Mouse (Mus musculus) MEL (cell line): ENCODE measurements at regions not wholly inside any gene's neighbourhood (a gene's known extent, or its start where the extent isn't known, plus 50 kb on each side); places are given as distances from the start of the nearest gene placed in this dataset.

Experiments used
- DNase-seq: peaks from one replicate; pipeline ENCODE4 v3.0.0; 2011; ENCODE audit warnings: low read depth, low spot score
- H3K27ac ChIP-seq: 2 replicates; pipeline ENCODE4 v1.5.1; 2012; ENCODE audit warnings: low read depth, mild to moderate bottlenecking, control low read depth, low read length, moderate library complexity; ENCODE audit not compliant: control insufficient read depth
- H3K27me3 ChIP-seq, 2 experiments: fragments of 150-350 bp in 1 of 2; sonication (generic) in 1 of 2; 2 replicates each; pipeline ENCODE4 v1.6.1; 2012; ENCODE audit warnings: low read length in 2 of 2, mild to moderate bottlenecking in 2 of 2, improper control_type of control experiment in 1 of 2, moderate library complexity in 1 of 2; ENCODE audit not compliant: insufficient read depth in 2 of 2, control insufficient read depth in 1 of 2
- H3K36me3 ChIP-seq, 2 experiments: 2 replicates each; pipeline ENCODE4 v1.6.1; 2012 to 2014; ENCODE audit warnings: low read length in 2 of 2, improper control_type of control experiment in 1 of 2, inconsistent platforms in 1 of 2, mild to moderate bottlenecking in 1 of 2; ENCODE audit not compliant: insufficient read depth in 2 of 2, control insufficient read depth in 1 of 2
- H3K4me1 ChIP-seq, 2 experiments: fragments of 150-350 bp in 1 of 2; sonication (generic) in 1 of 2; 2 replicates each; pipeline ENCODE4 v1.6.1; 2012; ENCODE audit warnings: low read length in 2 of 2, improper control_type of control experiment in 1 of 2, mild to moderate bottlenecking in 1 of 2; ENCODE audit not compliant: insufficient read depth in 2 of 2, control insufficient read depth in 1 of 2
- H3K4me3 ChIP-seq, 2 experiments: fragments of 150-350 bp in 1 of 2; sonication (generic) in 1 of 2; 2 replicates each; pipeline ENCODE4 v1.5.1; 2012; ENCODE audit warnings: low read depth in 2 of 2, low read length in 2 of 2, mild to moderate bottlenecking in 2 of 2, moderate library complexity in 2 of 2, control low read depth in 1 of 2, improper control_type of control experiment in 1 of 2; ENCODE audit not compliant: control insufficient read depth in 1 of 2, insufficient read depth in 1 of 2
- H3K79me2 ChIP-seq: 2 replicates; pipeline ENCODE4 v1.6.1; 2012; ENCODE audit warnings: mild to moderate bottlenecking, low read length, moderate library complexity; ENCODE audit not compliant: control insufficient read depth, poor library complexity, insufficient read depth
- H3K9ac ChIP-seq: 2 replicates; pipeline ENCODE4 v1.6.1; 2012; ENCODE audit warnings: low read depth, mild to moderate bottlenecking, control low read depth, low read length, moderate library complexity; ENCODE audit not compliant: control insufficient read depth, poor library complexity, severe bottlenecking
- H3K9me3 ChIP-seq: fragments of 150-350 bp; sonication (generic); replicated peaks from 2 replicates; pipeline ENCODE4 v1.6.1; 2012; ENCODE audit warnings: mild to moderate bottlenecking, low read length, improper control_type of control experiment, moderate library complexity; ENCODE audit not compliant: insufficient read depth
- BHLHE40 ChIP-seq: IDR thresholded peaks from 2 replicates; pipeline ENCODE4 v1.6.1; 2012; ENCODE audit warnings: low read depth, mild to moderate bottlenecking, inconsistent platforms, low read length, improper control_type of control experiment, borderline replicate concordance
- E2F4 ChIP-seq: IDR thresholded peaks from 2 replicates; pipeline ENCODE4 v1.6.1; 2011; ENCODE audit warnings: low read depth, low read length, improper control_type of control experiment, borderline replicate concordance
- ELF1 ChIP-seq: IDR thresholded peaks from 2 replicates; pipeline ENCODE4 v1.6.1; 2014; ENCODE audit warnings: low read depth, mild to moderate bottlenecking, inconsistent platforms, low read length, improper control_type of control experiment, moderate library complexity
- EP300 ChIP-seq, 2 experiments: IDR thresholded peaks; 2 replicates each; pipeline ENCODE4 v1.6.1; 2011; ENCODE audit warnings: improper control_type of control experiment in 2 of 2, low read length in 2 of 2, low read depth in 1 of 2, mild to moderate bottlenecking in 1 of 2
- GABPA ChIP-seq: IDR thresholded peaks from 2 replicates; pipeline ENCODE4 v1.6.1; 2012; ENCODE audit warnings: low read depth, mild to moderate bottlenecking, inconsistent platforms, low read length, improper control_type of control experiment, moderate library complexity
- GATA1 ChIP-seq: IDR thresholded peaks from 2 replicates; pipeline ENCODE4 v1.6.1; 2011; ENCODE audit warnings: low read depth, low read length, improper control_type of control experiment
- HCFC1 ChIP-seq: IDR thresholded peaks from 2 replicates; pipeline ENCODE4 v1.6.1; 2012; ENCODE audit warnings: low read depth, mild to moderate bottlenecking, inconsistent platforms, low read length, improper control_type of control experiment, moderate library complexity
- MAFK ChIP-seq: IDR thresholded peaks from 2 replicates; pipeline ENCODE4 v1.6.1; 2011; ENCODE audit warnings: low read depth, mild to moderate bottlenecking, low read length, improper control_type of control experiment, borderline replicate concordance
- MEF2A ChIP-seq: IDR thresholded peaks from 2 replicates; pipeline ENCODE4 v1.6.1; 2014; ENCODE audit warnings: low read depth, mild to moderate bottlenecking, inconsistent platforms, low read length, improper control_type of control experiment; ENCODE audit not compliant: poor library complexity, insufficient replicate concordance, severe bottlenecking; ENCODE audit errors: extremely low read depth
- MXI1 ChIP-seq: IDR thresholded peaks from 2 replicates; pipeline ENCODE4 v1.6.1; 2011; ENCODE audit warnings: mild to moderate bottlenecking, low read depth, low read length, improper control_type of control experiment
- MYB ChIP-seq: IDR thresholded peaks from 2 replicates; pipeline ENCODE4 v1.6.1; 2011; ENCODE audit warnings: mild to moderate bottlenecking, low read depth, low read length, improper control_type of control experiment
- MYC ChIP-seq: IDR thresholded peaks from 2 replicates; pipeline ENCODE4 v1.6.1; 2011; ENCODE audit warnings: low read depth, mild to moderate bottlenecking, low read length, improper control_type of control experiment, moderate library complexity
- POLR2AphosphoS2 ChIP-seq: IDR thresholded peaks from 2 replicates; pipeline ENCODE4 v1.6.1; 2011; ENCODE audit warnings: low read length, improper control_type of control experiment
- RAD21 ChIP-seq: IDR thresholded peaks from 2 replicates; pipeline ENCODE4 v1.6.1; 2011; ENCODE audit warnings: mild to moderate bottlenecking, low read depth, low read length, improper control_type of control experiment
- RCOR1 ChIP-seq: IDR thresholded peaks from 2 replicates; pipeline ENCODE4 v1.6.1; 2012; ENCODE audit warnings: low read depth, mild to moderate bottlenecking, inconsistent platforms, low read length, improper control_type of control experiment
- TAL1 ChIP-seq: IDR thresholded peaks from 2 replicates; pipeline ENCODE4 v1.6.1; 2012; ENCODE audit warnings: mild to moderate bottlenecking, inconsistent platforms, low read length, moderate library complexity, mixed read lengths
- TBP ChIP-seq: IDR thresholded peaks from 2 replicates; pipeline ENCODE4 v1.8.0; 2011; ENCODE audit warnings: low read depth, low read length, improper control_type of control experiment
- UBTF ChIP-seq: IDR thresholded peaks from 2 replicates; pipeline ENCODE4 v1.6.1; 2012; ENCODE audit warnings: low read depth, mild to moderate bottlenecking, inconsistent platforms, low read length, improper control_type of control experiment, moderate library complexity, borderline replicate concordance; ENCODE audit not compliant: insufficient read depth
- USF1 ChIP-seq: IDR thresholded peaks from 2 replicates; pipeline ENCODE4 v1.6.1; 2014; ENCODE audit warnings: low read depth, mild to moderate bottlenecking, inconsistent platforms, low read length, improper control_type of control experiment, moderate library complexity
- ZKSCAN1 ChIP-seq: IDR thresholded peaks from 2 replicates; pipeline ENCODE4 v1.6.1; 2012; ENCODE audit warnings: low read depth, mild to moderate bottlenecking, inconsistent platforms, low read length, improper control_type of control experiment, moderate library complexity
- ZNF384 ChIP-seq: IDR thresholded peaks from 2 replicates; pipeline ENCODE4 v1.6.1; 2012; ENCODE audit warnings: low read depth, mild to moderate bottlenecking, inconsistent platforms, low read length, improper control_type of control experiment

- no peak overlapping the region for H3K27ac ChIP-seq
- H3K27me3 ChIP-seq, result no peaks in the 10 kb centered on the region
- no peaks in the 10 kb centered on the region for H3K79me2 ChIP-seq
- no peak for DNase-seq
- H3K4me1 ChIP-seq, result no peaks in the 10 kb centered on the region
- no peak overlapping the region for H3K9ac ChIP-seq
- H3K36me3 ChIP-seq, result no peaks in the 10 kb centered on the region
- no peaks in the 10 kb centered on the region for H3K9me3 ChIP-seq
- H3K4me3 ChIP-seq, result no peak overlapping the region
- TF ChIP-seq ZNF384 (no peak), BHLHE40 (no peak)
Observed at GRCm38 (mm10) chr8:103148447-103148846, 363.0 kb upstream of the Cdh11 start.

GRCm38 (mm10) chr8:103166623-103167316, 381.3 kb upstream of the Cdh11 start:
- no peaks in the 10 kb centered on the region for H3K79me2 ChIP-seq
- TF ChIP-seq BHLHE40 (no peak), RAD21 (no peak), GATA1 (no peak), EP300 (IDR thresholded peaks at IDR 0.05; ENCODE audit: low read depth in 1 of 2, low read length in 2 of 2) (no peak), MYB (no peak), TBP (no peak), MXI1 (no peak), HCFC1 (no peak), MAFK (no peak), E2F4 (no peak), UBTF (no peak), USF1 (no peak), RCOR1 (no peak), GABPA (no peak), MEF2A (no peak), POLR2AphosphoS2 (no peak), ZKSCAN1 (no peak), ELF1 (no peak), TAL1 (no peak), MYC (no peak)
- TF ChIP-seq, all 39 proteins: peak for 0
- H3K36me3 ChIP-seq, result no peaks in the 10 kb centered on the region
- no peak overlapping the region for H3K4me3 ChIP-seq
- no peaks in the 10 kb centered on the region for H3K4me1 ChIP-seq
- no peak overlapping the region for H3K9ac ChIP-seq
- no peaks in the 10 kb centered on the region for H3K9me3 ChIP-seq
- no peaks in the 10 kb centered on the region for H3K27me3 ChIP-seq
- DNase-seq, result no peak
- no peak overlapping the region for H3K27ac ChIP-seq
